Mouse (Mus musculus): ENCODE measurements around the gene Dkkl1. TPM values are rescaled to one million over a fixed set of nuclear protein-coding genes. Genes with fewer than 3 reads are reported as not detected.
"Not testable (repeated sequence)": the region's sequence is repeated elsewhere in the genome, so short reads cannot be mapped to it uniquely, and the experiment has no call there.

Dkkl1 gene
- 0.97 and 1.4 TPM in 2 replicates for polyA plus RNA-seq (2015; fragmentation: Nextera tagmentation; extraction: Ambion mirVana)

GRCm38 (mm10) chr7:45211851-45212251 is at the start of gene Dkkl1:
Dkkl1 (minus strand) TSS chr7:45212147.
- Histone ChIP-seq H3K27me3 (peaks cover 29% of the 10 kb centered on the region), H3K4me1 (peaks cover 20% of the 10 kb centered on the region), H3K4me2 (peak within 1 kb of the TSS; percentile 54), H3K4me3 (replicated peaks) (peak within 1 kb of the TSS; percentile 22), H3K27ac (no peak within 1 kb of the TSS), H3K9me3 (replicated peaks) (no peaks in the 10 kb centered on the region), H3K9ac (no peak within 1 kb of the TSS), H3K36me3 (no peaks in the 10 kb centered on the region)
- 4% methylated on average over 17 of the region's 17 CpGs for WGBS
- no peak for ATAC-seq (replicated peaks; ENCODE audit: low FRiP score)

GRCm38 (mm10) chr7:45259281-45259680 is 47.3 kb upstream of the Dkkl1 start:
- Histone ChIP-seq H3K36me3 (no peaks in the 10 kb centered on the region), H3K9ac (no peak overlapping the region), H3K27ac (no peak overlapping the region), H3K4me2 (no peak overlapping the region), H3K27me3 (no peaks in the 10 kb centered on the region), H3K4me1 (no peaks in the 10 kb centered on the region), H3K9me3 (replicated peaks) (no peaks in the 10 kb centered on the region), H3K4me3 (replicated peaks) (no peak overlapping the region)
- ATAC-seq (replicated peaks; ENCODE audit: low FRiP score): no peak
- WGBS: 85% methylated on average over 8 of the region's 8 CpGs

GRCm38 (mm10) chr7:45257063-45257840 is 45.3 kb upstream of the Dkkl1 start:
- Histone ChIP-seq H3K4me3 (replicated peaks) (no peak overlapping the region), H3K4me2 (no peak overlapping the region), H3K4me1 (no peaks in the 10 kb centered on the region), H3K9ac (no peak overlapping the region), H3K27ac (no peak overlapping the region), H3K27me3 (no peaks in the 10 kb centered on the region), H3K36me3 (no peaks in the 10 kb centered on the region), H3K9me3 (replicated peaks) (no peaks in the 10 kb centered on the region)
- no peak for ATAC-seq (replicated peaks; ENCODE audit: low FRiP score)
- WGBS: 58% methylated on average over 11 of the region's 11 CpGs

GRCm38 (mm10) chr7:45255822-45256221 is 43.9 kb upstream of the Dkkl1 start:
- not testable (repeated sequence) for H3K9me3 ChIP-seq (replicated peaks); H3K4me1 ChIP-seq; ATAC-seq (replicated peaks; ENCODE audit: low FRiP score); H3K36me3 ChIP-seq; H3K4me2 ChIP-seq; H3K27ac ChIP-seq; H3K9ac ChIP-seq; H3K4me3 ChIP-seq (replicated peaks); H3K27me3 ChIP-seq
- 57% methylated on average over 7 of the region's 7 CpGs for WGBS

- no peak overlapping the region for H3K4me3 ChIP-seq (replicated peaks)
- no peaks in the 10 kb centered on the region for H3K36me3 ChIP-seq
- H3K27me3 ChIP-seq: no peaks in the 10 kb centered on the region
- ATAC-seq (replicated peaks; ENCODE audit: low FRiP score): no peak
- H3K9ac ChIP-seq: no peak overlapping the region
- H3K4me2 ChIP-seq: no peak overlapping the region
- no peaks in the 10 kb centered on the region for H3K4me1 ChIP-seq
- 87% methylated on average over 8 of the region's 8 CpGs for WGBS
- no peak overlapping the region for H3K27ac ChIP-seq
- no peaks in the 10 kb centered on the region for H3K9me3 ChIP-seq (replicated peaks)
Measured at GRCm38 (mm10) chr7:45253806-45254205, 41.9 kb upstream of the Dkkl1 start.

- Histone ChIP-seq H3K4me3 (replicated peaks) (no peak overlapping the region), H3K27ac (no peak overlapping the region), H3K4me2 (no peak overlapping the region), H3K9me3 (replicated peaks) (no peaks in the 10 kb centered on the region), H3K9ac (no peak overlapping the region), H3K4me1 (no peaks in the 10 kb centered on the region), H3K27me3 (peaks cover 3% of the 10 kb centered on the region; the same call in 1 of the 2 replicates), H3K36me3 (no peaks in the 10 kb centered on the region)
- no peak for ATAC-seq (replicated peaks; ENCODE audit: low FRiP score)
- WGBS: 51% methylated on average over 3 of the region's 3 CpGs
Measured at GRCm38 (mm10) chr7:45247666-45248065, 35.7 kb upstream of the Dkkl1 start.

- Histone ChIP-seq H3K27me3 (peaks cover 24% of the 10 kb centered on the region), H3K9me3 (replicated peaks) (no peaks in the 10 kb centered on the region), H3K27ac (0 out of 2 replicates have a peak overlapping the region, but pooled peaks have one; percentile 38), H3K9ac (no peak overlapping the region), H3K4me1 (peaks cover 19% of the 10 kb centered on the region), H3K4me2 (peak overlapping the region; percentile 58), H3K4me3 (replicated peaks) (peak overlapping the region; percentile 32), H3K36me3 (no peaks in the 10 kb centered on the region)
- ATAC-seq (replicated peaks; ENCODE audit: low FRiP score): no peak
- WGBS: 70% methylated on average over 6 of the region's 6 CpGs
Measured at GRCm38 (mm10) chr7:45241389-45241749, 29.4 kb upstream of the Dkkl1 start.

- H3K27ac ChIP-seq: 0 out of 2 replicates have a peak within 1 kb of the TSS, but pooled peaks have one; percentile 38
- ATAC-seq (replicated peaks; ENCODE audit: low FRiP score): peak; percentile 55
- 12% methylated on average over 53 of the region's 53 CpGs for WGBS
Measured at GRCm38 (mm10) chr7:45240633-45241388, 28.9 kb upstream of the Dkkl1 start, which contains the start of gene Slc6a16. Slc6a16 (plus strand) TSS chr7:45241085.

GRCm38 (mm10) chr7:45240109-45240508 is 28.2 kb upstream of the Dkkl1 start:
- peaks cover 29% of the 10 kb centered on the region for H3K4me1 ChIP-seq
- H3K27ac ChIP-seq: no peak overlapping the region
- no peaks in the 10 kb centered on the region for H3K9me3 ChIP-seq (replicated peaks)
- H3K4me3 ChIP-seq (replicated peaks): no peak overlapping the region
- WGBS: 89% methylated on average over 7 of the region's 7 CpGs
- no peak overlapping the region for H3K4me2 ChIP-seq
- no peak for ATAC-seq (replicated peaks; ENCODE audit: low FRiP score)
- H3K27me3 ChIP-seq: peaks cover 29% of the 10 kb centered on the region
- H3K9ac ChIP-seq: no peak overlapping the region
- H3K36me3 ChIP-seq: no peaks in the 10 kb centered on the region

More at GRCm38 (mm10) chr7:45240633-45241388, 28.9 kb upstream of the Dkkl1 start, which contains the start of gene Slc6a16:
- Histone ChIP-seq H3K4me2 (peak within 1 kb of the TSS; percentile 58), H3K9me3 (replicated peaks) (no peaks in the 10 kb centered on the region), H3K4me3 (replicated peaks) (peak within 1 kb of the TSS; percentile 32), H3K4me1 (peaks cover 22% of the 10 kb centered on the region), H3K9ac (peak within 1 kb of the TSS; percentile 43), H3K36me3 (no peaks in the 10 kb centered on the region), H3K27me3 (peaks cover 29% of the 10 kb centered on the region)

- Histone ChIP-seq H3K27me3 (peaks cover 26% of the 10 kb centered on the region), H3K4me3 (replicated peaks) (no peak within 1 kb of the TSS), H3K9me3 (replicated peaks) (no peaks in the 10 kb centered on the region), H3K36me3 (peaks cover under 1% of the 10 kb centered on the region; the same call in 1 of the 2 replicates), H3K27ac (no peak within 1 kb of the TSS), H3K4me1 (peaks cover 41% of the 10 kb centered on the region), H3K4me2 (peak within 1 kb of the TSS; percentile 9; the same call in 1 of the 2 replicates), H3K9ac (no peak within 1 kb of the TSS)
- no peak for ATAC-seq (replicated peaks; ENCODE audit: low FRiP score)
- WGBS: 42% methylated on average over 20 of the region's 20 CpGs
Measured at GRCm38 (mm10) chr7:45238723-45239496, 27.0 kb upstream of the Dkkl1 start, which contains the start of gene Cd37. Cd37 (minus strand) TSS chr7:45239115.

GRCm38 (mm10) chr7:45237747-45238699 is 26.1 kb upstream of the Dkkl1 start:
- no peak overlapping the region for H3K27ac ChIP-seq
- peaks cover 26% of the 10 kb centered on the region for H3K27me3 ChIP-seq
- ATAC-seq (replicated peaks; ENCODE audit: low FRiP score): no peak
- H3K4me2 ChIP-seq: peak overlapping the region; percentile 9; the same call in 1 of the 2 replicates
- no peaks in the 10 kb centered on the region for H3K9me3 ChIP-seq (replicated peaks)
- WGBS: 77% methylated on average over 17 of the region's 17 CpGs
- peaks cover 50% of the 10 kb centered on the region for H3K4me1 ChIP-seq
- H3K36me3 ChIP-seq: peaks cover 8% of the 10 kb centered on the region
- no peak overlapping the region for H3K4me3 ChIP-seq (replicated peaks)
- H3K9ac ChIP-seq: no peak overlapping the region
